Mouse (Mus musculus) liver, adult (tissue): ENCODE data around the gene Hoxd10.

Experiments
- GATA4 ChIP-seq: IDR thresholded peaks from 2 replicates; pipeline ENCODE4 v1.6.1; 2014; ENCODE audit warnings: mild to moderate bottlenecking, low read length; ENCODE audit not compliant: insufficient replicate concordance

The Hoxd10 gene

GRCm38 (mm10) chr2:74704999-74705466 lies 13.3 kb downstream of the Hoxd10 start:
- no peak for TF ChIP-seq GATA4

- no peak for TF ChIP-seq GATA4
Observed at GRCm38 (mm10) chr2:74705467-74706089, 13.9 kb downstream of the Hoxd10 start.

- TF ChIP-seq GATA4, result no peak
Observed at GRCm38 (mm10) chr2:74706393-74706960, 14.8 kb downstream of the Hoxd10 start.

GRCm38 (mm10) chr2:74707599-74707998 lies 15.9 kb downstream of the Hoxd10 start:
- TF ChIP-seq GATA4, result no peak

- no peak for TF ChIP-seq GATA4
Observed at GRCm38 (mm10) chr2:74708676-74709075, 17.0 kb downstream of the Hoxd10 start.

GRCm38 (mm10) chr2:74709465-74710419 lies 18.0 kb downstream of the Hoxd10 start:
- no peak for TF ChIP-seq GATA4

GRCm38 (mm10) chr2:74710929-74711543 lies 19.3 kb downstream of the Hoxd10 start:
- no peak for TF ChIP-seq GATA4

- no peak for TF ChIP-seq GATA4
Observed at GRCm38 (mm10) chr2:74711721-74712621, 20.2 kb downstream of the Hoxd10 start, which contains the start of the genes Hoxd3 and Hoxd4. Gene Hoxd3 (plus strand): TSS chr2:74711927. Gene Hoxd4 (plus strand): TSS chr2:74711929.

GRCm38 (mm10) chr2:74713239-74714150 lies 21.8 kb downstream of the Hoxd10 start:
- no peak for TF ChIP-seq GATA4

GRCm38 (mm10) chr2:74714156-74714789 lies 22.5 kb downstream of the Hoxd10 start:
- TF ChIP-seq GATA4, result no peak

- TF ChIP-seq GATA4, result no peak
Observed at GRCm38 (mm10) chr2:74714881-74715280, 23.2 kb downstream of the Hoxd10 start.

- no peak for TF ChIP-seq GATA4
Observed at GRCm38 (mm10) chr2:74715504-74716241, 23.9 kb downstream of the Hoxd10 start.

- no peak for TF ChIP-seq GATA4
Observed at GRCm38 (mm10) chr2:74720384-74720783, 28.7 kb downstream of the Hoxd10 start.
